Mouse (Mus musculus) neural tube, embryonic 12.5 days (tissue): ENCODE measurements around the gene Zkscan4. TPM values are rescaled to one million over a fixed set of nuclear protein-coding genes. Genes with fewer than 3 reads are reported as not detected.

Experiments
- microRNA counts: library from miRNA; unstranded; fragments of <30 nt; microRNA quantifications from one replicate; lab custom pipeline; 2017
- microRNA-seq: library from miRNA; unstranded; fragments of <30 nt; microRNA quantifications from one replicate; pipeline ENCODE4, GENCODE M21; 2017
- polyA plus RNA-seq: library from polyadenylated mRNA; unstranded; fragments of >200 nt; fragmentation: Nextera tagmentation; extraction: Ambion mirVana; gene quantifications from 2 replicates; pipeline ENCODE4 v1.2.1, GENCODE M21; 2016

Gene Zkscan4
- polyA plus RNA-seq, 1 experiment from 2014 or later: 6.2 TPM

MicroRNAs within 50 kb of the gene (microRNA counts, 519-probe panel; counts per million panel counts)
- microRNA mmu-miR-1896 (lab: Ali Mortazavi, UCI): 3,906 counts per million, percentile 75 among the panel's probes with 10 or more counts

Small RNAs within 50 kb of the gene (microRNA-seq; reads per million reads assigned to microRNA genes)
- not detected for gene Mir1896

Other genes starting within 250 kb of the Zkscan4 start
- gene Gpx5, start 186.2 kb upstream of the Zkscan4 start, polyA plus RNA-seq: not detected in 2 replicates
- 0.15 TPM in 1 of 2 replicates, not detected in the other for gene Gpx6, start 166.8 kb upstream of the Zkscan4 start, polyA plus RNA-seq
- gene Olfr1367, start 132.0 kb upstream of the Zkscan4 start, polyA plus RNA-seq: not detected in 2 replicates
- gene Zscan12, start 116.1 kb upstream of the Zkscan4 start, polyA plus RNA-seq: 14.9 and 15.8 TPM in 2 replicates
- 88.2 and 89.0 TPM in 2 replicates for gene Zkscan3, start 76.2 kb upstream of the Zkscan4 start, polyA plus RNA-seq
- gene Pgbd1, start 37.8 kb upstream of the Zkscan4 start, polyA plus RNA-seq: 4.2 and 4.5 TPM in 2 replicates
- gene Zscan26, start 25.2 kb upstream of the Zkscan4 start, polyA plus RNA-seq: 22.9 and 26.7 TPM in 2 replicates
- gene Nkapl, start 10.4 kb upstream of the Zkscan4 start, polyA plus RNA-seq: 2.2 and 2.5 TPM in 2 replicates
- gene Gm10065, start 534 bp downstream of the Zkscan4 start, polyA plus RNA-seq: not detected in 2 replicates
- 0.19 and 0.40 TPM in 2 replicates for gene AK157302, start 16.3 kb downstream of the Zkscan4 start, polyA plus RNA-seq
- 2.4 and 3.0 TPM in 2 replicates for gene Gm11273, start 22.5 kb downstream of the Zkscan4 start, polyA plus RNA-seq
- gene Zkscan8, start 52.2 kb downstream of the Zkscan4 start, polyA plus RNA-seq: 5.9 and 6.8 TPM in 2 replicates
- gene Olfr1366, start 63.9 kb downstream of the Zkscan4 start, polyA plus RNA-seq: 0.14 TPM in 2 replicates
- gene Olfr1535, start 81.0 kb downstream of the Zkscan4 start, polyA plus RNA-seq: 0.06 TPM in 1 of 2 replicates, not detected in the other
- not detected in 2 replicates for gene Olfr1364, start 102.9 kb downstream of the Zkscan4 start, polyA plus RNA-seq
- gene Olfr1362, start 135.1 kb downstream of the Zkscan4 start, polyA plus RNA-seq: not detected in 2 replicates
- not detected in 2 replicates for gene Olfr11, start 163.6 kb downstream of the Zkscan4 start, polyA plus RNA-seq
- gene Olfr1361, start 184.5 kb downstream of the Zkscan4 start, polyA plus RNA-seq: not detected in 2 replicates
- not detected in 2 replicates for gene Olfr1360, start 198.5 kb downstream of the Zkscan4 start, polyA plus RNA-seq
- not detected in 2 replicates for gene Olfr1359, start 219.2 kb downstream of the Zkscan4 start, polyA plus RNA-seq
- gene Hist1h2bl, start 237.2 kb downstream of the Zkscan4 start, polyA plus RNA-seq: 1.6 and 1.7 TPM in 2 replicates
- gene Hist1h2ai, start 237.5 kb downstream of the Zkscan4 start, polyA plus RNA-seq: 16.2 and 34.8 TPM in 2 replicates
- 14.0 and 17.0 TPM in 2 replicates for gene Hist1h3h, start 238.8 kb downstream of the Zkscan4 start, polyA plus RNA-seq
- gene Hist1h2bm, start 243.1 kb downstream of the Zkscan4 start, polyA plus RNA-seq: 2.9 and 4.4 TPM in 2 replicates